Mouse (Mus musculus): ENCODE measurements at regions not wholly inside any gene's neighbourhood (a gene's known extent, or its start where the extent isn't known, plus 50 kb on each side); places are given as distances from the start of the nearest gene placed in this dataset.

DNA sequence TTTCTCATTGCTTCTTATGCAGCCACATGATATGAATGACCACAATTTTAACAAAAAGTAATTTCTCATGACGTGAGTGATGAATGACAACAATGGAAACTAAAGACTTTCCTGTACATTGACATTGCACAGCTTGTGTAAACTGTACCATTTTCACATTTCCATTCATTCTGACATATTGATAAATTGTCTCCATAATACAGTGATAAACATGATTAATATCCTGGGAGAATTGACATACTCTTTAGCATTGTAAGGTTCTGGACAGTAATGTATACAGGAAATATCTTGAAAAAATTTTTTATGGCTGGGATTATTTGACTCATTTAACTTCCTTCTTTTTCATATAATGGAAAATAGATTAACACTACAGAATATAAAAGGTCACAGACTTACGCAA, 380.1 kb downstream of the Slc22a22 start:
- Histone ChIP-seq H3K27me3 (replicated peaks; ENCODE audit: control insufficient read depth, insufficient read depth, low read length) (no peaks in the 10 kb centered on the region), H3K36me3 (ENCODE audit: control insufficient read depth, insufficient read depth) (no peaks in the 10 kb centered on the region), H3K4me1 (replicated peaks; ENCODE audit: control insufficient read depth, insufficient read depth, low read length) (no peaks in the 10 kb centered on the region), H3K4me3 (ENCODE audit: low read depth, low read length) (no peak overlapping the region), H3K9ac (ENCODE audit: low read depth, low read length) (no peak overlapping the region), H3K4me2 (replicated peaks; ENCODE audit: low read depth) (no peak overlapping the region), H3K9me3 (ENCODE audit: control insufficient read depth) (no peaks in the 10 kb centered on the region), H3K27ac (ENCODE audit: low read depth, low read length) (no peak overlapping the region)
- no peak for ATAC-seq
- 71% methylated on average over 2 of the region's 2 CpGs for WGBS
- TF ChIP-seq CTCF (IDR thresholded peaks at IDR 0.05; ENCODE audit: low read depth) = no peak

DNA sequence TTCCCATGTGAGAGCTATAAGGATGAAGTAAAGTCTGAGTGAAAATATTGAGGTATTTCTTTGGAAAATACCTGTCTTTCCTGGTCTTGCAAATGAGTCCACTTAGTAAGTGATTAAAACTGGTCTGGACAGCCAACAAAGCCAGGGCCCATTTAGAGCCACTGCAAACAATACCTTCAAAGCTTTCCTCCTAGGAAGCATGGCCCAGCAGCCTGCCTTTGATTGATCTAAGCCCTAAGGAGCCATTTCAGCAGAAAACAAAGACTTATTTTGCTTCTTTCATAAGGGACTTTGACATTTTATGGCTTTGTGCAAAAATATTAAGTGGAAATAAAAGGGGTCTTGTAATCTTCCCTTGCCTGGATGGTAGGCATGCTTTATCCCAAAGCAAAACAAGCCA, 397.6 kb downstream of the Slc22a22 start:
- TF ChIP-seq CTCF (IDR thresholded peaks at IDR 0.05; ENCODE audit: low read depth) = no peak
- H3K4me1 ChIP-seq (replicated peaks; ENCODE audit: control insufficient read depth, insufficient read depth, low read length) = no peaks in the 10 kb centered on the region

DNA sequence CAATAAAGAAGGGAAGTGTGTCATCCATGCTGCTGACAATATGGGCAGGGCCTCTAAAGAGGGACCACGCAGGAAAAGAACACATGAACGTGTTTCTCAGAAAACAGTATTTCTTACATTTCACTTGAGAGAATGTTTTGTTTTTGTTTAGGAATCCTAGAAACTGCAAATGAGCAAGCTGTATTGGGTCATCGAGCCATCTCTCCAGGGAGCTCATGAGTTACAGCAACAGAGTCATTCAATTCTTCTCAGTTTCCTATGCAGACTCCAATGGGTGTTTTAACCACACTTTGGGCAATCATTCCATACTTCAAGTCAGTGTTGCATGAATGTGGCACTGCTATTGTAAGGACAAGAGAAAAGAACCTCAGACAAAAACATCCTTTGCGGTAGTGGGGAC, 403.6 kb downstream of the Slc22a22 start:
- no peaks in the 10 kb centered on the region for H3K27me3 ChIP-seq (replicated peaks; ENCODE audit: control insufficient read depth, insufficient read depth, low read length)
- H3K4me3 ChIP-seq (ENCODE audit: low read depth, low read length) = no peak overlapping the region
- H3K4me2 ChIP-seq (replicated peaks; ENCODE audit: low read depth) = no peak overlapping the region
- TF ChIP-seq CTCF (IDR thresholded peaks at IDR 0.05; ENCODE audit: low read depth) = no peak
- WGBS = 80% methylated on average over 4 of the region's 4 CpGs
- no peak overlapping the region for H3K9ac ChIP-seq (ENCODE audit: low read depth, low read length)
- no peak for ATAC-seq
- no peak overlapping the region for H3K27ac ChIP-seq (ENCODE audit: low read depth, low read length)
- no peaks in the 10 kb centered on the region for H3K4me1 ChIP-seq (replicated peaks; ENCODE audit: control insufficient read depth, insufficient read depth, low read length)
- no peaks in the 10 kb centered on the region for H3K36me3 ChIP-seq (ENCODE audit: control insufficient read depth, insufficient read depth)
- no peaks in the 10 kb centered on the region for H3K9me3 ChIP-seq (ENCODE audit: control insufficient read depth)

More for the DNA sequence above, 397.6 kb downstream of the Slc22a22 start:
- Histone ChIP-seq H3K9ac (ENCODE audit: low read depth, low read length) (no peak overlapping the region), H3K9me3 (ENCODE audit: control insufficient read depth) (no peaks in the 10 kb centered on the region), H3K4me2 (replicated peaks; ENCODE audit: low read depth) (no peak overlapping the region), H3K27ac (ENCODE audit: low read depth, low read length) (no peak overlapping the region), H3K4me3 (ENCODE audit: low read depth, low read length) (no peak overlapping the region), H3K27me3 (replicated peaks; ENCODE audit: control insufficient read depth, insufficient read depth, low read length) (no peaks in the 10 kb centered on the region), H3K36me3 (ENCODE audit: control insufficient read depth, insufficient read depth) (no peaks in the 10 kb centered on the region)
- ATAC-seq = no peak

GRCm38 (mm10) chr15:57061502-57061901, 415.9 kb downstream of the Slc22a22 start:
- H3K4me3 ChIP-seq (ENCODE audit: low read depth, low read length) = no peak overlapping the region
- H3K27me3 ChIP-seq (replicated peaks; ENCODE audit: control insufficient read depth, insufficient read depth, low read length) = no peaks in the 10 kb centered on the region
- H3K27ac ChIP-seq (ENCODE audit: low read depth, low read length) = no peak overlapping the region
- H3K9me3 ChIP-seq (ENCODE audit: control insufficient read depth) = no peaks in the 10 kb centered on the region
- WGBS = 91% methylated on average over 2 of the region's 2 CpGs
- no peak overlapping the region for H3K9ac ChIP-seq (ENCODE audit: low read depth, low read length)
- no peaks in the 10 kb centered on the region for H3K36me3 ChIP-seq (ENCODE audit: control insufficient read depth, insufficient read depth)
- no peaks in the 10 kb centered on the region for H3K4me1 ChIP-seq (replicated peaks; ENCODE audit: control insufficient read depth, insufficient read depth, low read length)
- H3K4me2 ChIP-seq (replicated peaks; ENCODE audit: low read depth) = no peak overlapping the region
- ATAC-seq = no peak
- TF ChIP-seq CTCF (IDR thresholded peaks at IDR 0.05; ENCODE audit: low read depth) = no peak

DNA sequence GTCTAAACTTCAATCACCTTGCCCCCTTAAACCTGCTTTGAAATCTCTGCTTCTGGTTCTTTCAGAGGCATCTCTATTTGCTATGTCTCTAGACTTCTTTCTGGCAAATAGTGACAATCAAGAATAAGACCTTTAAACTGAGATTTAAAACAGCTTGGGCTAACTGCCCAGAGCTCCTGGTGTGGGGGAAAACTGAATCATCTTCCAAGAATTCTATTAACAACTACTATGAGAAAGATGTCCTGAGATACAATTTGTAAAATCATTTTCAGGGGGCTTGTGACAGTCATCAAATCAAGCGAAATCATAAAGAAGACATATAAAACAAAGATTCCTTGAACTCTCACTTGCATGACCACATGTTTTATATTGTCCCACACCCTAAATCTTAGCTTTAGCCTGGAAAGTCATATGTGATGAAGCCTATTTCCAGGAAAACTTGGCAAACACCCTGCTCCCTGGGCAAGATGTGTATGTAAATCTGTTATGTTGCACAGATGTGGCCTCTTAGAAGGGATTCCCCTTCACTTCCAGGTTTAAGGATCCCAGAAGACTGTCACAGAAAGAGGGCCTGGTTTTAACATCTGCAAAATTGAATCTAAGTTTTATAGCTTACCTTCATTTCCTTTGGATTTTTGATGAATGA, 417.8 kb downstream of the Slc22a22 start:
- Histone ChIP-seq H3K4me3 (ENCODE audit: low read depth, low read length) (no peak overlapping the region), H3K36me3 (ENCODE audit: control insufficient read depth, insufficient read depth) (no peaks in the 10 kb centered on the region), H3K4me2 (replicated peaks; ENCODE audit: low read depth) (no peak overlapping the region), H3K27ac (ENCODE audit: low read depth, low read length) (no peak overlapping the region), H3K9me3 (ENCODE audit: control insufficient read depth) (no peaks in the 10 kb centered on the region), H3K9ac (ENCODE audit: low read depth, low read length) (no peak overlapping the region), H3K4me1 (replicated peaks; ENCODE audit: control insufficient read depth, insufficient read depth, low read length) (no peaks in the 10 kb centered on the region), H3K27me3 (replicated peaks; ENCODE audit: control insufficient read depth, insufficient read depth, low read length) (no peaks in the 10 kb centered on the region)
- no peak for ATAC-seq
- TF ChIP-seq CTCF (IDR thresholded peaks at IDR 0.05; ENCODE audit: low read depth) = no peak
- WGBS = 82% methylated on average over 1 of the region's 1 CpGs

DNA sequence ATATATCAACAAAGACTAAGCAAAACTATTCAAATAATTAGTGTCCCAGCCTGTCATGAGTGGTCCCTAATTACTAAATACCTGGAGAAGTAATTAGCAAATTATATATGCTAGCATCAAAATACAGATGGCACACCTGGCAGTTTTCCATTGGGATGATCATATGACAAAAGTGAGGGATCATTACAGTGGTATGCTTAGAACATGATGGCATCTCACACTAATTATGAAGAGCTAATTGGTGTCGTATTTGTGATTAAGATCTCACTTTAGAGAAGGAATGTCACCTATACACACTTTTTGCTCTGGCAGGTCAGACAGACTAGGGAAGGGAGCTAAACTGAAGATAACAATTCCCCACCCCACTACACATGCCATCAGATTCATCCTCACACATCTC, 425.1 kb downstream of the Slc22a22 start:
- H3K27me3 ChIP-seq (replicated peaks; ENCODE audit: control insufficient read depth, insufficient read depth, low read length) = no peaks in the 10 kb centered on the region
- H3K36me3 ChIP-seq (ENCODE audit: control insufficient read depth, insufficient read depth) = no peaks in the 10 kb centered on the region
- H3K4me2 ChIP-seq (replicated peaks; ENCODE audit: low read depth) = no peak overlapping the region
- H3K27ac ChIP-seq (ENCODE audit: low read depth, low read length) = no peak overlapping the region
- no peaks in the 10 kb centered on the region for H3K4me1 ChIP-seq (replicated peaks; ENCODE audit: control insufficient read depth, insufficient read depth, low read length)
- H3K9me3 ChIP-seq (ENCODE audit: control insufficient read depth) = no peaks in the 10 kb centered on the region
- TF ChIP-seq CTCF (IDR thresholded peaks at IDR 0.05; ENCODE audit: low read depth) = no peak
- ATAC-seq = no peak
- 79% methylated on average over 1 of the region's 1 CpGs for WGBS
- no peak overlapping the region for H3K4me3 ChIP-seq (ENCODE audit: low read depth, low read length)
- H3K9ac ChIP-seq (ENCODE audit: low read depth, low read length) = no peak overlapping the region

All from intestine, postnatal 0 days (tissue).